9 mouse cellular contexts compared by ENCODE assay signal in the genomic region with DNA sequence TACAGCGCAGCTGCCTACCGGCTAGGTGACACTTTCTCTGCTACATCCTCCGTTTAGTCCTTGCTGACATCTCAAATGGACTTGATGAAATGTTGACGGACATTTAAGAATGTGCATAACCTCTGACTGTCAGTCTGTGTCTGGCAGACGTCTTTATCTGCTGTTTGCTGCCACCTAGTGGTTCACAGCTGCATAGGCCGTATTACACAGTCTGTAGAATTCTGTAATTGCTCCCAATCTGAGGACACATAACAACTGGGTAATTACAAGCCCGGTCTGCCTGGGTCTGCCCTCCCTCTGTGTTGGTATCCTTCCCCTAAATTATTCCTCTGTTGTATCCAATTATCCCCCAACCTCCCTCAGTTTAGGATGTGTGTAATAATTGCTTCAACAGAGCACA. TPM values are rescaled to one million over a fixed set of nuclear protein-coding genes. Genes with fewer than 3 reads are reported as not detected.
DNase-seq lines count a peak whose midpoint lies in the region; ATAC-seq and TF ChIP-seq lines count a peak whose summit lies in the region.
"Had no signal": no experiment of that assay in that cellular context is flagged by ENCODE, and none has a peak within 500 bp of the region (broad histone marks: within the 10 kb centered on the region; RNA-seq: fewer than 3 reads in every experiment).

No protein-coding gene starts in this region.

- no peak overlapping the region for H3K27ac ChIP-seq in liver, embryonic 11.5 days (ENCODE audit: low read depth, low read length)
- no peak overlapping the region for H3K27ac ChIP-seq in midbrain, embryonic 14.5 days (replicated peaks; ENCODE audit: low read depth, low read length)
- H3K27ac ChIP-seq in spleen, adult 2 months (ENCODE audit: insufficient read depth, low read length) = no peak overlapping the region

- H3K4me2 ChIP-seq in liver, embryonic 11.5 days = no peak overlapping the region
- no peak overlapping the region for H3K4me2 ChIP-seq in midbrain, embryonic 14.5 days (ENCODE audit: low read length)

- H3K36me3 ChIP-seq in liver, embryonic 11.5 days (ENCODE audit: control insufficient read depth, insufficient read depth, low read length) = no peaks in the 10 kb centered on the region
- H3K36me3 ChIP-seq in midbrain, embryonic 14.5 days (ENCODE audit: control insufficient read depth, insufficient read depth, low read length) = no peaks in the 10 kb centered on the region
- no peaks in the 10 kb centered on the region for H3K36me3 ChIP-seq in spleen, adult 2 months (ENCODE audit: control insufficient read depth, insufficient read depth, low read length)

- peaks cover 6% of the 10 kb centered on the region; the same call in 1 of the 2 replicates for H3K27me3 ChIP-seq in liver, embryonic 11.5 days (replicated peaks; ENCODE audit: control insufficient read depth, insufficient read depth, low read length)
- H3K27me3 ChIP-seq in midbrain, embryonic 14.5 days (ENCODE audit: control insufficient read depth, insufficient read depth, low read length) = no peaks in the 10 kb centered on the region
- H3K27me3 ChIP-seq in spleen, adult 2 months (ENCODE audit: control insufficient read depth, insufficient read depth, low read length) = no peaks in the 10 kb centered on the region

- no peaks in the 10 kb centered on the region for H3K4me1 ChIP-seq in liver, embryonic 11.5 days (replicated peaks; ENCODE audit: control insufficient read depth, insufficient read depth, low read length)
- no peaks in the 10 kb centered on the region for H3K4me1 ChIP-seq in midbrain, embryonic 14.5 days (ENCODE audit: control insufficient read depth, insufficient read depth, low read length)
- no peaks in the 10 kb centered on the region for H3K4me1 ChIP-seq in spleen, adult 2 months (ENCODE audit: control insufficient read depth, insufficient read depth, insufficient read length)

- 9% methylated on average over 7 of the region's 7 CpGs for WGBS in liver, embryonic 11.5 days
- WGBS in midbrain, embryonic 14.5 days = 13% methylated on average over 7 of the region's 7 CpGs
- 7% methylated on average over 7 of the region's 7 CpGs for WGBS in spleen, adult 2 months

- H3K9me3 ChIP-seq in liver, embryonic 11.5 days (ENCODE audit: control insufficient read depth, low read length) = no peaks in the 10 kb centered on the region
- no peaks in the 10 kb centered on the region for H3K9me3 ChIP-seq in midbrain, embryonic 14.5 days (ENCODE audit: control insufficient read depth, low read length)

- DNase-seq in liver = peak; percentile 53
- no peak for DNase-seq in liver, embryonic 11.5 days (ENCODE audit: low spot score)
- peak; percentile 78 for DNase-seq in cerebellum, adult 8-10 months
- DNase-seq in left cerebral cortex, adult 18-20 months (ENCODE audit: low spot score in 2 of 2) = peak; percentile 63 to 73
- DNase-seq in midbrain, embryonic 14.5 days = peak; percentile 90
- DNase-seq in spleen, adult 2 months (ENCODE audit: low read depth in 1 of 2, low spot score in 2 of 2) = peak in 1 of 2 experiments; percentile 41

- TF ChIP-seq CTCF in spleen, adult 2 months (IDR thresholded peaks at IDR 0.05; ENCODE audit: extremely low read depth, insufficient read depth, insufficient read length, insufficient replicate concordance) = peak; percentile 63; the same call in 1 of the 2 replicates

- TF ChIP-seq POLR2A in spleen, adult 2 months (IDR thresholded peaks at IDR 0.05; ENCODE audit: low read depth, low read length) = no peak

- no peak for ATAC-seq in liver, embryonic 11.5 days (replicated peaks; ENCODE audit: low FRiP score)
- ATAC-seq in frontal cortex, adult (ENCODE audit: low TSS enrichment) = peak; percentile 87
- peak; percentile 66 for ATAC-seq in inflammation-experienced regulatory T-cells, adult 6 months
- ATAC-seq in midbrain, embryonic 14.5 days (ENCODE audit: low FRiP score, low TSS enrichment) = peak; percentile 53; the same call in 1 of the 2 replicates

- no peak overlapping the region for H3K4me3 ChIP-seq in liver, embryonic 11.5 days (ENCODE audit: low read depth, low read length)
- no peak overlapping the region for H3K4me3 ChIP-seq in midbrain, embryonic 14.5 days (replicated peaks; ENCODE audit: low read depth, low read length)
- H3K4me3 ChIP-seq in spleen, adult 2 months (ENCODE audit: extremely low read depth, insufficient read depth, insufficient read length) = no peak overlapping the region
- H3K4me3 ChIP-seq: myocyte had no signal

- no peak overlapping the region for H3K9ac ChIP-seq in liver, embryonic 11.5 days (ENCODE audit: low read depth, low read length)
- no peak overlapping the region for H3K9ac ChIP-seq in midbrain, embryonic 14.5 days (replicated peaks; ENCODE audit: low read length)

RNA-seq across cellular contexts. Expression of a gene that starts 31.0 kb away (rescaled TPM):
- not detected in 2 replicates for polyA plus RNA-seq in liver, embryonic 11.5 days (2014; fragmentation: Nextera tagmentation; extraction: Ambion mirVana)
- polyA plus RNA-seq in inflammation-experienced regulatory T-cells, adult 6 months (2017; shearing (Covaris generic)) = 1 to 10 TPM in 2 of 3 experiments, not detected in 1; 2.2 to 3.6 TPM
- total RNA-seq in left cerebral cortex, adult 18-20 months (2021) = not detected
- polyA plus RNA-seq in midbrain, embryonic 14.5 days (2014; fragmentation: Nextera tagmentation; extraction: Ambion mirVana) = not detected in 2 replicates
- not detected in 2 replicates for polyA plus RNA-seq in spleen, adult 2 months (2012; rRNA removed)
- polyA plus RNA-seq: myocyte had no signal
